Mouse (Mus musculus): Measurements from ENCODE around the gene Hils1.
"Not testable (repeated sequence)": the region's sequence is repeated elsewhere in the genome, so short reads cannot be mapped to it uniquely, and the experiment has no call there.

Gene Hils1

GRCm38 (mm10) chr11:94957693-94958064 is 9.7 kb upstream of the Hils1 start:
- no peak for DNase-seq

- peak; percentile 58 for DNase-seq
Observed at GRCm38 (mm10) chr11:94958065-94958858, 9.1 kb upstream of the Hils1 start.

- no peak for DNase-seq
Observed at GRCm38 (mm10) chr11:94962534-94963101, 4.8 kb upstream of the Hils1 start.

- DNase-seq: no peak
Observed at GRCm38 (mm10) chr11:94968187-94968586, 794 bp downstream of the Hils1 start.

- DNase-seq: not testable (repeated sequence)
Observed at GRCm38 (mm10) chr11:94969709-94970108, 2.3 kb downstream of the Hils1 start.

- peak; percentile 86 for DNase-seq
Observed at GRCm38 (mm10) chr11:94970210-94970943, 3.0 kb downstream of the Hils1 start.

GRCm38 (mm10) chr11:94971895-94972615 is 4.7 kb downstream of the Hils1 start:
- DNase-seq: no peak

GRCm38 (mm10) chr11:94972887-94973286 is 5.5 kb downstream of the Hils1 start:
- DNase-seq: no peak

GRCm38 (mm10) chr11:94973313-94973712 is 5.9 kb downstream of the Hils1 start:
- DNase-seq: peak; percentile 63

- no peak for DNase-seq
Observed at GRCm38 (mm10) chr11:94974951-94975350, 7.6 kb downstream of the Hils1 start.

- no peak for DNase-seq
Observed at GRCm38 (mm10) chr11:94976199-94976598, 8.8 kb downstream of the Hils1 start, which contains the start of gene Sgca. Gene Sgca, minus strand, starts transcription at chr11:94976327.

GRCm38 (mm10) chr11:94978178-94978915 is 11.0 kb downstream of the Hils1 start:
- no peak for DNase-seq

GRCm38 (mm10) chr11:94978947-94979346 is 11.6 kb downstream of the Hils1 start:
- DNase-seq: peak; percentile 98

- DNase-seq: no peak
Observed at GRCm38 (mm10) chr11:94979462-94980179, 12.2 kb downstream of the Hils1 start.

GRCm38 (mm10) chr11:94985140-94985539 is 17.7 kb downstream of the Hils1 start:
- no peak for DNase-seq

GRCm38 (mm10) chr11:94985822-94986221 is 18.4 kb downstream of the Hils1 start:
- DNase-seq: no peak

- DNase-seq: no peak
Observed at GRCm38 (mm10) chr11:94986435-94986834, 19.0 kb downstream of the Hils1 start.

GRCm38 (mm10) chr11:94987341-94987740 is 19.9 kb downstream of the Hils1 start:
- DNase-seq: no peak

GRCm38 (mm10) chr11:94987851-94988250 is 20.5 kb downstream of the Hils1 start:
- DNase-seq: no peak

- no peak for DNase-seq
Observed at GRCm38 (mm10) chr11:94988780-94989561, 21.6 kb downstream of the Hils1 start.

GRCm38 (mm10) chr11:94989562-94990017 is 22.2 kb downstream of the Hils1 start:
- peak; percentile 96 for DNase-seq

All from retina, postnatal 1 day (tissue).